Mouse (Mus musculus): Measurements from ENCODE around the gene Btbd35f22. TPM values are rescaled to one million over a fixed set of nuclear protein-coding genes. Genes with fewer than 3 reads are reported as not detected.
"Not testable (repeated sequence)": the region's sequence is repeated elsewhere in the genome, so short reads cannot be mapped to it uniquely, and the experiment has no call there.

Gene Btbd35f22
- total RNA-seq (2014; fragmentation: Nextera tagmentation) (not detected in 2 replicates), total RNA-seq (2017) (not detected in 2 replicates)

- ATAC-seq (replicated peaks; ENCODE audit: low FRiP score, low TSS enrichment, poor library complexity, severe bottlenecking), result not testable (repeated sequence)
Observed at GRCm38 (mm10) chrX:32047529-32047928, at the start of gene Btbd35f22. Gene Btbd35f22, plus strand, starts transcription at chrX:32047829.

Other genes with a start within 250 kb of the Btbd35f22 start
- gene Gm21637, start 85.8 kb upstream of the Btbd35f22 start, total RNA-seq (2014; fragmentation: Nextera tagmentation), result not detected in 2 replicates
- not detected in 2 replicates for gene Gm21637, start 85.8 kb upstream of the Btbd35f22 start, total RNA-seq (2017)
- gene Btbd35f2, start 230.6 kb downstream of the Btbd35f22 start, total RNA-seq (2014; fragmentation: Nextera tagmentation), result not detected in 2 replicates
- not detected in 2 replicates for gene Btbd35f2, start 230.6 kb downstream of the Btbd35f22 start, total RNA-seq (2017)

Measured in megakaryocyte-erythroid progenitor cell, adult 5-6 weeks (primary cell).